Mouse (Mus musculus) kidney, adult 9 months (tissue): ENCODE data around the gene Eif2s2.

Source experiments
- DNase-seq: peaks from one replicate; pipeline ENCODE4 v3.0.0; 2022

Eif2s2 gene

GRCm38 (mm10) chr2:154891585-154891984 is 1.1 kb downstream of the Eif2s2 start:
- no peak for DNase-seq

- no peak for DNase-seq
Observed at GRCm38 (mm10) chr2:154876621-154877020, 16.1 kb downstream of the Eif2s2 start.

- no peak for DNase-seq
Observed at GRCm38 (mm10) chr2:154869954-154870641, 22.6 kb downstream of the Eif2s2 start.

DNA sequence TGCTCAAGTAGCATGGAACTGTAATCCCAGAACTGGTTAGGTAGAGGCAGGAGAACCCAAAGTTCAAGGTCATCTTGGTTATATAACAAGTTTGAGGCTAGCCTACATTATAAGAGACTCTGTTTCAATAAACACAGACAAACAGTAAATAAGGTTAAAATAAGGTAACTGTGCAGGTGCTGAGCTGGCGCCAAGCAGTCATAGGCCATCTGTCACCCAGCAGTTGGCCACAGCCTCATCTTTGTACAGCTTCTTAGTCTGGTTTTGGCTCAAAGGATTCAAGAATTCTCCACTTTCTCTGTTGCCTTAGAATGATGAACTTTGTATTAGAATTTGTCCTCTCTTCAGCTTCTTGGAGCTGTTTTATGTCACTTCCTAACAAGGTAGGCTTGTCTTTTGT is 24.6 kb downstream of the Eif2s2 start:
- DNase-seq: peak; percentile 35

- no peak for DNase-seq
Observed at GRCm38 (mm10) chr2:154865696-154866095, 27.0 kb downstream of the Eif2s2 start.

DNA sequence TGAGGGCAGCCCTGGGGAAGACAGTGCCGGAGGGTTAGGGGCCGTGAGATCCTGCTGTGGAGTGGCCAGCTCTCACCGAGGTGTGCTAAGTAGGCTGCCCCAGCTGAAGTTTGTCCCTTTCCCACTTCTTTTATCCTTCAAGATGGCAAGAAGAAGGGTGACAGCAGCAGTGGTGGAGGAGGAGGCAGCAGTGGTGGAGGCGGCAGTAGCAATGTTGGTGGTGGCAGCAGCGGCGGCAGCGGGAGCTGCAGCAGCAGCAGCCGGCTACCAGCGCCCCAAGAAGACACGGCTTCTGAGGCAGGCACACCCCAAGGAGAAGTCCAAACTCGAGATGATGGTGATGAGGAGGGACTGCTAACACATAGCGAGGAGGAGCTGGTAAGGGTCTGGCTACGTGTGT is 29.1 kb downstream of the Eif2s2 start:
- no peak for DNase-seq

GRCm38 (mm10) chr2:154855383-154855782 is 37.4 kb downstream of the Eif2s2 start:
- DNase-seq: peak; percentile 78

GRCm38 (mm10) chr2:154848086-154848485 is 44.6 kb downstream of the Eif2s2 start:
- no peak for DNase-seq

DNA sequence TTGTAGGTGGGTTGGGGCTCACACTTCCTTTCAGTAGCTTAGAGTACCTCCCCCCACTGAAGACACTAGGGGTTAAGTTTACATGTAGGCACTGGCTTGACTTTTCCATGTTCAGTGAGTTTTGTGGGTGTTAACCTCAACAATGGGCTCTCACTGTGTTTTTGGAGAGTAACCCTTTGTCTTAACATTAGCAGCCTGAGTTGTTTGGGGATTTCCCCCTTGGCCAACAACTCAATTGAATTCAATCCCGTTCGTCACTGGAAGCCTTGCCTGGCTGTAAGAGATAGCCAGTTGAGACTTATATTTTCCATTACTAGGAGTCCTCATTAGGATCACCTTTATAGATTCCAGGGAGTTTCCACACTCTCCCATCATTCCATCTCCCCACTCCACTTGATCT is 56.2 kb downstream of the Eif2s2 start:
- DNase-seq: no peak

DNA sequence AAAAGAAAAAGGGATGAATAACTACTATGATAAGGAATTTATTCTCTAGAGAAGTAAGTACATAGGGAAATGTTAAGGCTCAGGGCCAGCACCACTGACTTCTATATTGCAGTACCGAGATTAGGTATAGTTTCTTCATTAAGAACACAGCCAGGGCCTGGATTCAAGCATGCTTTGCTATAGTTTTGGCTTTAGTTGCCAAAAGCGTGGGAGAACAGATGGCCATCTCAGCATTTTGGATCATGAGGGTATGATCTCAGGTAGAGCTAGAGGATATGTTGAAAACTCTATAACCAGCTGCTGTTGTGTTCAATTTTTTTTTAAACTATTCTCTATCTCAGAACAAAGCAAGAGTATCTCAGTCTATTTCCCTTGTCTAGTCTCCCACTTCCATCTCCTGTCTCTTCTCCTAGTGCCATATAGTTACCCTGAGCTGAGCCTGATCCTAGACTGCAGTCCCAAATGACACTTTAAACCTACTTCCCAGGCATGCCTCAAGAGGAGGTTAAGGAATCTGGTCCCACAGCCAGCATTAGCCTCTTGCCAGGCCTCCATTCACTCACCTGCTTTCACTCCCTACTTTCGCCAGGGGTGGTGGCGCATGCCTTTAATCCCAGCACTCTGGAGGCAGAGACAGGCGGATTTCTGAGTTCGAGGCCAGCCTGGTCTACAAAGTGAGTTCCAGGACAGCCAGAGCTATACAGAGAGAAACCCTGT is 58.4 kb downstream of the Eif2s2 start:
- DNase-seq: no peak

DNA sequence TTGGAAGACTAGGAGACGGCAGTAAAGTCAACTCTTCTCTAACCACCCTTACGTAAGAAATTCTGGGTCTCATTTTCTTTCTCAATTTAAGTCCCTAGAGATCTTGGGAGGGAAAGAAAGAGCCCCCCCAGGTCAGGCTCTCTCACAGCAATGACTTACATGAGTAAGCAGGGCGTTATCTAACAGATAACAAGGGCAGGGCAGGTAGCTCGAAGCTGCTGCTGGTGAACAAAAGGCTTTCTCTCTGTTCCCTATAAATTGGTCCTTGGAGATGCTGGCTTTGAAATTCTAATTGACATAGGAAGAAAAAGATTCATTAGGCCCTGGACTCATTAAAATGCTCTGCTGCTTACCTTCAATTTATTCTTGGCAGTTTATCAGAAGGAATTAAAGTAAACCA is 60.3 kb downstream of the Eif2s2 start:
- DNase-seq: no peak

DNA sequence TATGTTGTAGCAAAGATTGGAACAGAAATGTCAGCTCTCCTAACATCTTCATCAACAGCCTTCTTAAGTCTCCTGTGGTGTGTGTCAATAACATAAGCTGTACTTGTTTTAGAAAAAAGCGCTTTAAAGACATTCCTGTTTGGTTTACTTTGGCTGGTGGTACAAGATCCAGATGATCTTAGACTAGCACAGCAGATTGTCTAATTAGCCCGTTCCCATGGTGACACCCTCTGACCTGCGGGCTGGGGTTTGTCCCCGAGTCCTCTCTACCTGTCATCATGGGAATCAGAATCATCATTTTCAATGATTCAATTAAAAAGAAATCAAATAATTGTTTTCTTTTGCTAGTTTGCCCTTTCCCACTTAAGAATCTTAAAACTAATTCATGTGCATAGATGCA is 65.2 kb downstream of the Eif2s2 start:
- DNase-seq: peak; percentile 28

DNA sequence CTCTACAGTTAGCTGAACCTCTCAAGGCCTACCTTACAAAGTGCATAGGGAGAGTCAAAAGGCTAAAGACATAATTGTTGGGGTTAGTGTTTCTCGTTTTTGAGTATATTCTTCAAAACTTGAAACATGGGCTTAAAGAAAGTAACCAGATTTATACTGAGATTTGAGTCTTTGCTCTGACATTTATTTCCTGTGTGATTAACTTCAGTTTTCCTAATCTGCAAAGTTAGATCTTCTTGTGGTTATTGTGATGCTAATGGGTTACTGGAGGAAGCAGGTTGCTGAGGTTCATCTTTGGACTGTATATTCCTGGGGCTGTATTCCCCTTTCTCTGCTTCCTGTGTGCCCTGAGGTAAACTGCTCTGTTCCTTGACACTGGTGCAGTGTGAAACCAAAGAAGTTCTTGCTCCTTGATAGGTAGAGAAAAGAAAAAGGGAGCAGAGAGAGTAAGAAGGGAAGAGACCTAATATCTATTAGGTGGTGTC is 66.6 kb downstream of the Eif2s2 start:
- DNase-seq: no peak
